In genomic region chr13:54304251-54304650, GRCm38 (mm10) we compare ENCODE assay signal across 8 mouse cellular contexts.
A peak's percentile ranks its signal among the peaks of the same experiment; 100 is the strongest.
DNase-seq lines count a peak whose midpoint lies in the region; ATAC-seq lines count a peak whose summit lies in the region.

No protein-coding gene starts in this region.

- WGBS in heart, embryonic 14.5 days: 74% methylated on average over 5 of the region's 5 CpGs
- 57% methylated on average over 5 of the region's 5 CpGs for whole genome bisulfite sequencing in embryonic facial prominence, embryonic 10.5 days
- WGBS in hindbrain, embryonic 12.5 days: 49% methylated on average over 5 of the region's 5 CpGs
- 60% methylated on average over 5 of the region's 5 CpGs for WGBS in midbrain, embryonic 16.5 days
- WGBS in liver, embryonic 12.5 days (ENCODE audit: insufficient replicate concordance): 64% methylated on average over 5 of the region's 5 CpGs

- H3K9ac ChIP-seq in heart, embryonic 14.5 days (ENCODE audit: low read length): peak overlapping the region; percentile 96
- 0 out of 2 replicates have a peak overlapping the region, but pooled peaks have one; percentile 95 for H3K9ac ChIP-seq in hindbrain, embryonic 12.5 days
- no peak overlapping the region; the same call in 1 of the 2 replicates for H3K9ac ChIP-seq in midbrain, embryonic 16.5 days (ENCODE audit: low read depth, low read length)
- H3K9ac ChIP-seq in liver, embryonic 12.5 days: no peak overlapping the region

- no peak for DNase-seq in heart, adult 9 months (ENCODE audit: low spot score in 2 of 2)
- DNase-seq in embryonic facial prominence, embryonic 10.5 days (ENCODE audit: low spot score): peak; percentile 34
- DNase-seq in layer of hippocampus, adult 9-10 months (ENCODE audit: low spot score): no peak
- DNase-seq in cerebellum, adult 11 months: no peak

- H3K9me3 ChIP-seq in heart, embryonic 14.5 days (ENCODE audit: control insufficient read depth, low read length): no peaks in the 10 kb centered on the region
- H3K9me3 ChIP-seq in embryonic facial prominence, embryonic 10.5 days: no peaks in the 10 kb centered on the region
- no peaks in the 10 kb centered on the region for H3K9me3 ChIP-seq in hindbrain, embryonic 12.5 days (replicated peaks)
- H3K9me3 ChIP-seq in midbrain, embryonic 16.5 days (replicated peaks; ENCODE audit: control insufficient read depth, low read length, poor library complexity, severe bottlenecking): no peaks in the 10 kb centered on the region
- no peaks in the 10 kb centered on the region for H3K9me3 ChIP-seq in liver, embryonic 12.5 days (replicated peaks)

- H3K36me3 ChIP-seq in heart, embryonic 14.5 days (ENCODE audit: control insufficient read depth, insufficient read depth, low read length): no peaks in the 10 kb centered on the region
- no peaks in the 10 kb centered on the region for H3K36me3 ChIP-seq in embryonic facial prominence, embryonic 10.5 days (replicated peaks)
- H3K36me3 ChIP-seq in hindbrain, embryonic 12.5 days: no peaks in the 10 kb centered on the region
- no peaks in the 10 kb centered on the region for H3K36me3 ChIP-seq in midbrain, embryonic 16.5 days (ENCODE audit: control insufficient read depth, insufficient read depth, low read length)
- no peaks in the 10 kb centered on the region for H3K36me3 ChIP-seq in liver, embryonic 12.5 days

- peaks cover 7 to 29% of the 10 kb centered on the region in 2 experiments for H3K4me1 ChIP-seq in heart, embryonic 14.5 days (ENCODE audit: control insufficient read depth in 2 of 2, insufficient read depth in 2 of 2, low read length in 2 of 2)
- H3K4me1 ChIP-seq in embryonic facial prominence, embryonic 10.5 days: peaks cover 36% of the 10 kb centered on the region
- peaks cover 29% of the 10 kb centered on the region for H3K4me1 ChIP-seq in hindbrain, embryonic 12.5 days
- H3K4me1 ChIP-seq in midbrain, embryonic 16.5 days (ENCODE audit: control insufficient read depth, insufficient read depth, low read length): peaks cover 30% of the 10 kb centered on the region
- H3K4me1 ChIP-seq in liver, embryonic 12.5 days: peaks cover 11% of the 10 kb centered on the region; the same call in 1 of the 2 replicates

- H3K27me3 ChIP-seq in heart, embryonic 14.5 days (ENCODE audit: control insufficient read depth, insufficient read depth, low read length): no peaks in the 10 kb centered on the region
- peaks cover 12% of the 10 kb centered on the region for H3K27me3 ChIP-seq in embryonic facial prominence, embryonic 10.5 days (replicated peaks; ENCODE audit: low read depth, poor library complexity, severe bottlenecking)
- no peaks in the 10 kb centered on the region for H3K27me3 ChIP-seq in hindbrain, embryonic 12.5 days
- no peaks in the 10 kb centered on the region for H3K27me3 ChIP-seq in midbrain, embryonic 16.5 days (ENCODE audit: control insufficient read depth, insufficient read depth, low read depth, low read length)
- H3K27me3 ChIP-seq in liver, embryonic 12.5 days (replicated peaks): peaks cover 41% of the 10 kb centered on the region

- H3K4me3 ChIP-seq in heart, embryonic 14.5 days (ENCODE audit: control insufficient read depth in 1 of 2, insufficient read depth in 1 of 2, low read depth in 1 of 2, low read length in 2 of 2): no peak overlapping the region
- peak overlapping the region; percentile 92; the same call in 1 of the 2 replicates for H3K4me3 ChIP-seq in embryonic facial prominence, embryonic 10.5 days
- no peak overlapping the region for H3K4me3 ChIP-seq in hindbrain, embryonic 12.5 days
- no peak overlapping the region for H3K4me3 ChIP-seq in midbrain, embryonic 16.5 days (ENCODE audit: low read depth, low read length)
- H3K4me3 ChIP-seq in liver, embryonic 12.5 days: no peak overlapping the region

- H3K4me2 ChIP-seq in heart, embryonic 14.5 days (ENCODE audit: low read length): peak overlapping the region; percentile 97
- H3K4me2 ChIP-seq in hindbrain, embryonic 12.5 days (replicated peaks): peak overlapping the region; percentile 79
- H3K4me2 ChIP-seq in midbrain, embryonic 16.5 days (ENCODE audit: low read length): peak overlapping the region; percentile 96; the same call in 1 of the 2 replicates
- H3K4me2 ChIP-seq in liver, embryonic 12.5 days: no peak overlapping the region; the same call in 1 of the 2 replicates

- no peak for ATAC-seq in heart, embryonic 14.5 days (ENCODE audit: insufficient number of reproducible peaks, insufficient read depth, low FRiP score, low read depth)
- ATAC-seq in hindbrain, embryonic 12.5 days (ENCODE audit: low FRiP score): no peak
- no peak for ATAC-seq in midbrain, embryonic 16.5 days
- ATAC-seq in liver, embryonic 12.5 days: no peak

- peak overlapping the region in 1 of 2 experiments; percentile 96; a peak in 1 of 4 replicates for H3K27ac ChIP-seq in heart, embryonic 14.5 days (replicated peaks in 1 of 2; ENCODE audit: control insufficient read depth in 1 of 2, insufficient read depth in 1 of 2, low read depth in 2 of 2, low read length in 2 of 2)
- peak overlapping the region; percentile 99 for H3K27ac ChIP-seq in embryonic facial prominence, embryonic 10.5 days (replicated peaks)
- H3K27ac ChIP-seq in hindbrain, embryonic 12.5 days: peak overlapping the region; percentile 99
- H3K27ac ChIP-seq in midbrain, embryonic 16.5 days (ENCODE audit: low read length): peak overlapping the region; percentile 99
- H3K27ac ChIP-seq in liver, embryonic 12.5 days: no peak overlapping the region

Comparison
In these comparisons a context has a peak if more than half of its experiments do, and no peak if none do; other contexts are left out.
1. H3K9ac ChIP-seq: peak in heart, embryonic 14.5 days (single experiment) and hindbrain, embryonic 12.5 days (single experiment); none in midbrain, embryonic 16.5 days (single experiment) and liver, embryonic 12.5 days (single experiment).